Mouse (Mus musculus): ENCODE results near the gene Inppl1. TPM values are rescaled to one million over a fixed set of nuclear protein-coding genes. Genes with fewer than 3 reads are reported as not detected.

Inppl1 gene
- polyA plus RNA-seq, 1 experiment from 2014 or later: 38.6 TPM

GRCm38 (mm10) chr7:101821571-101822501, 16.2 kb downstream of the Inppl1 start:
- peak overlapping the region; percentile 69 for H3K4me2 ChIP-seq (replicated peaks)
- WGBS: under 1% methylated on average over 70 of the region's 71 CpGs
- H3K4me3 ChIP-seq: peak overlapping the region; percentile 38
- H3K36me3 ChIP-seq: peaks cover 23% of the 10 kb centered on the region
- no peak overlapping the region for H3K27ac ChIP-seq
- peaks cover 76% of the 10 kb centered on the region for H3K27me3 ChIP-seq
- peak; percentile 57 for ATAC-seq (ENCODE audit: low FRiP score)
- peak overlapping the region; percentile 47 for H3K9ac ChIP-seq
- H3K4me1 ChIP-seq: peaks cover 30% of the 10 kb centered on the region
- no peaks in the 10 kb centered on the region for H3K9me3 ChIP-seq (replicated peaks)

- Histone ChIP-seq H3K9ac (no peak overlapping the region), H3K4me2 (replicated peaks) (peak overlapping the region; percentile 69), H3K36me3 (peaks cover 9% of the 10 kb centered on the region), H3K27me3 (peaks cover 84% of the 10 kb centered on the region), H3K4me1 (peaks cover 30% of the 10 kb centered on the region), H3K4me3 (peak overlapping the region; percentile 38), H3K27ac (no peak overlapping the region), H3K9me3 (replicated peaks) (no peaks in the 10 kb centered on the region)
- no peak for ATAC-seq (ENCODE audit: low FRiP score)
- 3% methylated on average over 35 of the region's 35 CpGs for WGBS
Measured at GRCm38 (mm10) chr7:101820295-101821030, 17.6 kb downstream of the Inppl1 start.

GRCm38 (mm10) chr7:101817861-101818401, 20.1 kb downstream of the Inppl1 start, which contains the start of gene Phox2a:
Phox2a (plus strand) TSS chr7:101818313.
- Histone ChIP-seq H3K9me3 (replicated peaks) (no peaks in the 10 kb centered on the region), H3K4me2 (replicated peaks) (peak within 1 kb of the TSS; percentile 50), H3K36me3 (no peaks in the 10 kb centered on the region), H3K4me1 (peaks cover 30% of the 10 kb centered on the region), H3K4me3 (peak within 1 kb of the TSS; percentile 32), H3K27me3 (peaks cover 69% of the 10 kb centered on the region), H3K27ac (no peak within 1 kb of the TSS), H3K9ac (peak within 1 kb of the TSS; percentile 46)
- 1% methylated on average over 44 of the region's 45 CpGs for WGBS
- peak; percentile 52; the same call in 1 of the 2 replicates for ATAC-seq (ENCODE audit: low FRiP score)

- Histone ChIP-seq H3K27me3 (no peaks in the 10 kb centered on the region), H3K9me3 (replicated peaks) (no peaks in the 10 kb centered on the region), H3K4me2 (replicated peaks) (no peak overlapping the region), H3K4me1 (peaks cover 11% of the 10 kb centered on the region), H3K36me3 (peaks cover 33% of the 10 kb centered on the region), H3K27ac (no peak overlapping the region), H3K9ac (no peak overlapping the region), H3K4me3 (no peak overlapping the region)
- WGBS: 95% methylated on average over 1 of the region's 1 CpGs
- no peak for ATAC-seq (ENCODE audit: low FRiP score)
Measured at GRCm38 (mm10) chr7:101777053-101777452, 61.0 kb downstream of the Inppl1 start.

GRCm38 (mm10) chr7:101772687-101773086, 65.3 kb downstream of the Inppl1 start:
- ATAC-seq (ENCODE audit: low FRiP score): no peak
- Histone ChIP-seq H3K36me3 (peaks cover 7% of the 10 kb centered on the region; the same call in 1 of the 2 replicates), H3K27me3 (no peaks in the 10 kb centered on the region), H3K9ac (no peak overlapping the region), H3K4me3 (no peak overlapping the region), H3K4me2 (replicated peaks) (no peak overlapping the region), H3K9me3 (replicated peaks) (no peaks in the 10 kb centered on the region), H3K27ac (no peak overlapping the region), H3K4me1 (peaks cover 25% of the 10 kb centered on the region)
- WGBS: 58% methylated on average over 8 of the region's 8 CpGs

Small RNA genes within 50 kb of the gene (microRNA-seq; reads per million reads assigned to microRNA genes)
- gene Gm22655: not detected

Other genes with a start within 250 kb of the Inppl1 start
- 37.8 and 38.4 TPM in 2 replicates for gene Clpb, start 174.6 kb downstream of the Inppl1 start, polyA plus RNA-seq (2016; fragmentation: Nextera tagmentation; extraction: Ambion mirVana)
- gene Phox2a, start 19.9 kb downstream of the Inppl1 start, polyA plus RNA-seq (2016; fragmentation: Nextera tagmentation; extraction: Ambion mirVana): 3.8 and 4.4 TPM in 2 replicates
- 1.7 and 1.9 TPM in 2 replicates for gene Folr2, start 19.0 kb upstream of the Inppl1 start, polyA plus RNA-seq (2016; fragmentation: Nextera tagmentation; extraction: Ambion mirVana)
- gene Anapc15, start 25.5 kb upstream of the Inppl1 start, polyA plus RNA-seq (2016; fragmentation: Nextera tagmentation; extraction: Ambion mirVana): 74.9 and 86.7 TPM in 2 replicates
- gene Folr1, start 32.6 kb upstream of the Inppl1 start, polyA plus RNA-seq (2016; fragmentation: Nextera tagmentation; extraction: Ambion mirVana): 11.5 and 12.7 TPM in 2 replicates
- gene Lamtor1, start 67.7 kb upstream of the Inppl1 start, polyA plus RNA-seq (2016; fragmentation: Nextera tagmentation; extraction: Ambion mirVana): 129 and 130 TPM in 2 replicates
- gene Tomt, start 68.1 kb upstream of the Inppl1 start, polyA plus RNA-seq (2016; fragmentation: Nextera tagmentation; extraction: Ambion mirVana): 0.48 and 0.81 TPM in 2 replicates
- 9.4 and 10.1 TPM in 2 replicates for gene Lrrc51, start 95.7 kb upstream of the Inppl1 start, polyA plus RNA-seq (2016; fragmentation: Nextera tagmentation; extraction: Ambion mirVana)
- gene Numa1, start 95.9 kb upstream of the Inppl1 start, polyA plus RNA-seq (2016; fragmentation: Nextera tagmentation; extraction: Ambion mirVana): 99.2 and 100 TPM in 2 replicates
- 3.9 and 5.4 TPM in 2 replicates for gene Il18bp, start 180.5 kb upstream of the Inppl1 start, polyA plus RNA-seq (2016; fragmentation: Nextera tagmentation; extraction: Ambion mirVana)
- 29.2 and 31.6 TPM in 2 replicates for gene Rnf121, start 227.2 kb upstream of the Inppl1 start, polyA plus RNA-seq (2016; fragmentation: Nextera tagmentation; extraction: Ambion mirVana)
- 34.6 and 37.3 TPM in 2 replicates for gene Xndc1, start 227.3 kb upstream of the Inppl1 start, polyA plus RNA-seq (2016; fragmentation: Nextera tagmentation; extraction: Ambion mirVana)
- 2.5 and 3.0 TPM in 2 replicates for gene Xntrpc, start 227.5 kb upstream of the Inppl1 start, polyA plus RNA-seq (2016; fragmentation: Nextera tagmentation; extraction: Ambion mirVana)
- gene Trpc2, start 244.9 kb upstream of the Inppl1 start, polyA plus RNA-seq (2016; fragmentation: Nextera tagmentation; extraction: Ambion mirVana): 0.21 TPM in 1 of 2 replicates, not detected in the other